Mouse (Mus musculus): ENCODE measurements around the gene Gsg1l.

DNA sequence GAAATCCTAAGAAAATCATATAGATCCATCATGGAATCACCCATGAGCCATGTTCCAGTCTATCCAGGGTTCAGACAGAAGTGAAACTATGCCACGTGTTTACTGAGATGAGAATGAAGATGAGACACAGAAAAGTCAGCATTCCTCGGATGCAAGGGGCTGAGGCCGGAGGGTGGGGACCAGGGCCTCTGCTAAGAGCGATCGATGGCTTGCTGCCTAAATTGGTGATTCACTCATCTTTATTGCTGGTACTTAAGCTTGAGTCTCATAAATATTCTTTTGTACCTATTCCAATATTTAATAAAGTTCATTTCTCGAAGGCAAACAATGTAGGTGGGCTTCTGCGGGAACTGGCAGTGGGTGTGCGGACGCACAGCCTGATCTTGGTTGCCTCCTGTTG, 105.5 kb downstream of the Gsg1l start:
- TF ChIP-seq TAL1 (IDR thresholded peaks at IDR 0.05; ENCODE audit: low read length), result no peak
- TF ChIP-seq GATA1 (IDR thresholded peaks at IDR 0.05; ENCODE audit: low read length), result no peak

Measured in erythroblast, embryonic 14.5 days (primary cell).